Mouse (Mus musculus) cerebellum, adult 9-11 months (tissue): ENCODE measurements around the gene Csf1.

Experiments used
- DNase-seq: peaks from one replicate; pipeline ENCODE4 v3.0.0; 2022

The Csf1 gene

GRCm38 (mm10) chr3:107759929-107760581 is at the start of gene Csf1:
Csf1 (minus strand) TSS chr3:107760469.
- DNase-seq: peak; percentile 81

- DNase-seq: no peak
Observed at GRCm38 (mm10) chr3:107808013-107808750, 47.9 kb upstream of the Csf1 start.

- DNase-seq: no peak
Observed at GRCm38 (mm10) chr3:107807386-107807974, 47.2 kb upstream of the Csf1 start.

GRCm38 (mm10) chr3:107806916-107807315 is 46.6 kb upstream of the Csf1 start:
- DNase-seq: no peak

GRCm38 (mm10) chr3:107804799-107805198 is 44.5 kb upstream of the Csf1 start:
- DNase-seq: no peak

- DNase-seq: no peak
Observed at GRCm38 (mm10) chr3:107802185-107802946, 42.1 kb upstream of the Csf1 start.

- no peak for DNase-seq
Observed at GRCm38 (mm10) chr3:107798946-107799345, 38.7 kb upstream of the Csf1 start.

- no peak for DNase-seq
Observed at GRCm38 (mm10) chr3:107796191-107796983, 36.1 kb upstream of the Csf1 start.

GRCm38 (mm10) chr3:107794890-107795289 is 34.6 kb upstream of the Csf1 start:
- DNase-seq: no peak

GRCm38 (mm10) chr3:107793300-107794201 is 33.3 kb upstream of the Csf1 start:
- no peak for DNase-seq

GRCm38 (mm10) chr3:107792736-107793135 is 32.5 kb upstream of the Csf1 start:
- DNase-seq: no peak

GRCm38 (mm10) chr3:107790766-107791303 is 30.6 kb upstream of the Csf1 start:
- DNase-seq: no peak

GRCm38 (mm10) chr3:107790227-107790626 is 30.0 kb upstream of the Csf1 start:
- DNase-seq: no peak

- DNase-seq: peak; percentile 10
Observed at GRCm38 (mm10) chr3:107788885-107789284, 28.6 kb upstream of the Csf1 start.

- no peak for DNase-seq
Observed at GRCm38 (mm10) chr3:107787613-107788501, 27.6 kb upstream of the Csf1 start.

GRCm38 (mm10) chr3:107786980-107787612 is 26.8 kb upstream of the Csf1 start:
- DNase-seq: no peak

- DNase-seq: no peak
Observed at GRCm38 (mm10) chr3:107786344-107786743, 26.1 kb upstream of the Csf1 start.

GRCm38 (mm10) chr3:107785546-107785945 is 25.3 kb upstream of the Csf1 start:
- DNase-seq: no peak

GRCm38 (mm10) chr3:107783315-107783714 is 23.0 kb upstream of the Csf1 start:
- no peak for DNase-seq
